Mouse (Mus musculus) forebrain, embryonic 11.5 days (tissue): ENCODE measurements around the gene Uggt2. TPM values are rescaled to one million over a fixed set of nuclear protein-coding genes. Genes with fewer than 3 reads are reported as not detected.

Source experiments
- ATAC-seq: fragments of 200-750 bp; cut with Nextera tagmentation; replicated peaks from 2 replicates; pipeline ENCODE4 v1.8.0; 2017; ENCODE audit warnings: moderate TSS enrichment; ENCODE audit not compliant: low FRiP score
- DNase-seq: peaks from one replicate; pipeline ENCODE4 v3.0.0-alpha.2; 2017; ENCODE audit warnings: low spot score
- H3K27ac ChIP-seq: fragments of 300-500 bp; sonication (generic); 2 replicates; pipeline ENCODE4 v1.5.1; 2014; ENCODE audit warnings: low read depth, low read length
- H3K27me3 ChIP-seq: fragments of 300-500 bp; sonication (generic); 2 replicates; pipeline ENCODE4 v1.6.1; 2014; ENCODE audit warnings: mild to moderate bottlenecking, low read length, mixed read lengths; ENCODE audit not compliant: control insufficient read depth, insufficient read depth
- H3K36me3 ChIP-seq: fragments of 300-500 bp; sonication (generic); 2 replicates; pipeline ENCODE4 v1.6.1; 2014; ENCODE audit warnings: mild to moderate bottlenecking, low read length, moderate library complexity, mixed read lengths; ENCODE audit not compliant: control insufficient read depth, insufficient read depth
- H3K4me1 ChIP-seq: fragments of 300-500 bp; sonication (generic); replicated peaks from 2 replicates; pipeline ENCODE4 v1.6.1; 2014; ENCODE audit warnings: low read length, mixed read lengths; ENCODE audit not compliant: control insufficient read depth, insufficient read depth
- H3K4me2 ChIP-seq: fragments of 300-500 bp; sonication (generic); 2 replicates; pipeline ENCODE4 v1.6.1; 2014; ENCODE audit warnings: low read depth, mild to moderate bottlenecking, low read length, moderate library complexity, mixed read lengths; ENCODE audit not compliant: severe bottlenecking
- H3K4me3 ChIP-seq: fragments of 300-500 bp; sonication (generic); 2 replicates; pipeline ENCODE4 v1.5.1; 2014; ENCODE audit warnings: low read depth, low read length
- H3K9ac ChIP-seq: fragments of 300-500 bp; sonication (generic); 2 replicates; pipeline ENCODE4 v1.6.1; 2014; ENCODE audit warnings: low read length
- H3K9me3 ChIP-seq: fragments of 300-500 bp; sonication (generic); 2 replicates; pipeline ENCODE4 v1.6.1; 2016; ENCODE audit warnings: low read length, mixed read lengths; ENCODE audit not compliant: control insufficient read depth
- WGBS: fragments of 180-500 bp; shearing (Covaris S2); extraction: QIAGEN DNeasy Blood & Tissue Kit; methylation state at CpG from one replicate; pipeline ENCODE4 v1.1.7; 2014; 5-methylcytosine and 5-hydroxymethylcytosine counted together
- polyA plus RNA-seq: library from polyadenylated mRNA; unstranded; fragments of >200 nt; fragmentation: Nextera tagmentation; extraction: Ambion mirVana; gene quantifications from 2 replicates; pipeline ENCODE4 v1.2.1, GENCODE M21; 2014

The Uggt2 gene
- polyA plus RNA-seq, 1 experiment from 2014 or later, result 23.9 TPM

GRCm38 (mm10) chr14:118936952-118937351, 162.3 kb downstream of the Uggt2 start:
- H3K9me3 ChIP-seq, result no peaks in the 10 kb centered on the region
- no peak for DNase-seq
- peak overlapping the region; percentile 62 for H3K4me2 ChIP-seq
- 19% methylated on average over 4 of the region's 4 CpGs for WGBS
- no peaks in the 10 kb centered on the region for H3K27me3 ChIP-seq
- H3K27ac ChIP-seq, result 0 out of 2 replicates have a peak overlapping the region, but pooled peaks have one; percentile 65
- H3K36me3 ChIP-seq, result no peaks in the 10 kb centered on the region
- H3K4me1 ChIP-seq, result peaks cover 4% of the 10 kb centered on the region; the same call in 1 of the 2 replicates
- H3K9ac ChIP-seq, result peak overlapping the region; percentile 66
- 0 out of 2 replicates have a peak, but pooled peaks have one; percentile 1 for ATAC-seq
- H3K4me3 ChIP-seq, result peak overlapping the region; percentile 93

GRCm38 (mm10) chr14:118936236-118936635, 163.0 kb downstream of the Uggt2 start:
- H3K4me2 ChIP-seq, result no peak overlapping the region
- no peaks in the 10 kb centered on the region for H3K27me3 ChIP-seq
- no peaks in the 10 kb centered on the region for H3K36me3 ChIP-seq
- no peak overlapping the region for H3K9ac ChIP-seq
- H3K4me3 ChIP-seq, result no peak overlapping the region
- ATAC-seq (no peak), DNase-seq (no peak)
- H3K27ac ChIP-seq, result no peak overlapping the region
- no peaks in the 10 kb centered on the region for H3K9me3 ChIP-seq
- WGBS, result 62% methylated on average over 3 of the region's 3 CpGs
- H3K4me1 ChIP-seq, result peaks cover 4% of the 10 kb centered on the region; the same call in 1 of the 2 replicates

Other genes with a start within 250 kb of the Uggt2 start
- 27.5 and 28.5 TPM in 2 replicates for gene Dzip1, start 174.0 kb downstream of the Uggt2 start, polyA plus RNA-seq
- 25.9 and 27.8 TPM in 2 replicates for gene Dnajc3, start 161.5 kb downstream of the Uggt2 start, polyA plus RNA-seq
- not detected in 2 replicates for gene Hs6st3, start 38.9 kb upstream of the Uggt2 start, polyA plus RNA-seq